ENCODE assay signal across 10 mouse cellular contexts in the genomic region with DNA sequence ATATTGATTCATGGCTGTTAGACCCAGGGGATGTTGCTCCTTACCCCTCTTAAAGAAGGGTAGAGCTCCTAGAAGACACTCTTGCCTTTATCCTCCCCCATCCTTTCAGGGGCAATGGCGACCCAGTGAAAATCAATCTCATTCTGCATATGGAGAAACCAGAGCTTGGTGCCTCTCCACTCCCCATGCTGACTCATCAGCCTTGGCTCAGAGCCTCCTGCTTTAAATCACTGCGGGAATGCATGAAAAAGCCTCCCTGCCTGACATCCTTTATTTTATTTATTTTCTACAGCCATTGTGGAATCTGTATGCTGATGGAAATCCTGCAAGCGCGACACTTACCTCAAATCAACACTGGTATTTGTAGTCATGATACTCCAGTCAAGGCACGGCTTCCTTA.
DNase-seq lines count a peak whose midpoint lies in the region; ATAC-seq and TF ChIP-seq lines count a peak whose summit lies in the region.
"Had no signal": no experiment of that assay in that cellular context is flagged by ENCODE, and none has a peak within 500 bp of the region (broad histone marks: within the 10 kb centered on the region; RNA-seq: fewer than 3 reads in every experiment).

No protein-coding gene starts in this region.

- no peaks in the 10 kb centered on the region for H3K27me3 ChIP-seq in hindbrain, embryonic 15.5 days
- H3K27me3 ChIP-seq in neural tube, embryonic 15.5 days (replicated peaks), result no peaks in the 10 kb centered on the region
- H3K27me3 ChIP-seq: limb, embryonic 12.5 days; Patski had no signal

- no peaks in the 10 kb centered on the region for H3K36me3 ChIP-seq in hindbrain, embryonic 15.5 days
- H3K36me3 ChIP-seq in neural tube, embryonic 15.5 days, result no peaks in the 10 kb centered on the region
- H3K36me3 ChIP-seq: limb, embryonic 12.5 days had no signal

- H3K9me3 ChIP-seq in hindbrain, embryonic 15.5 days, result no peaks in the 10 kb centered on the region
- no peaks in the 10 kb centered on the region for H3K9me3 ChIP-seq in neural tube, embryonic 15.5 days (replicated peaks)
- H3K9me3 ChIP-seq: limb, embryonic 12.5 days had no signal

- peaks cover 37% of the 10 kb centered on the region for H3K4me1 ChIP-seq in hindbrain, embryonic 15.5 days (replicated peaks)
- H3K4me1 ChIP-seq in neural tube, embryonic 15.5 days, result peaks cover 35% of the 10 kb centered on the region

- DNase-seq in layer of hippocampus, adult 18-20 months (ENCODE audit: low spot score in 2 of 2), result peak; percentile 35 to 42
- no peak for DNase-seq in layer of hippocampus, postnatal 25 days (ENCODE audit: extremely low spot score in 1 of 2, low spot score in 1 of 2)
- DNase-seq in brain, embryonic 14.5 days (ENCODE audit: low read depth), result peak; percentile 82
- no peak for DNase-seq in lung, postnatal 14 days
- DNase-seq in testis, postnatal 10 days (ENCODE audit: low spot score), result no peak
- no peak for DNase-seq in heart, postnatal 25 days (ENCODE audit: low spot score)

- H3K4me3 ChIP-seq in hindbrain, embryonic 15.5 days, result no peak overlapping the region
- no peak overlapping the region for H3K4me3 ChIP-seq in neural tube, embryonic 15.5 days (replicated peaks)
- H3K4me3 ChIP-seq: limb, embryonic 12.5 days had no signal

- intact Hi-C loops in heart, postnatal 25 days (cut with DNase I), result no loop called here

- 0 out of 2 replicates have a peak, but pooled peaks have one; percentile 9 for ATAC-seq in hindbrain, embryonic 15.5 days (ENCODE audit: low FRiP score, low read depth)
- ATAC-seq in neural tube, embryonic 15.5 days (ENCODE audit: low FRiP score), result peak; percentile 32; the same call in 1 of the 2 replicates
- ATAC-seq: Patski had no signal

- no peak overlapping the region for H3K4me2 ChIP-seq in hindbrain, embryonic 15.5 days
- H3K4me2 ChIP-seq in neural tube, embryonic 15.5 days, result no peak overlapping the region
- H3K4me2 ChIP-seq: limb, embryonic 12.5 days had no signal

- TF ChIP-seq CTCF in brain, embryonic 14.5 days (IDR thresholded peaks at IDR 0.05; ENCODE audit: borderline replicate concordance, extremely low read depth, insufficient read depth, insufficient read length), result no peak

- TF ChIP-seq POLR2A in brain, embryonic 14.5 days (IDR thresholded peaks at IDR 0.05; ENCODE audit: borderline replicate concordance, extremely low read depth, insufficient read depth, insufficient read length, poor library complexity, severe bottlenecking), result no peak

- H3K27ac ChIP-seq in hindbrain, embryonic 15.5 days (replicated peaks), result peak overlapping the region; percentile 76
- H3K27ac ChIP-seq in neural tube, embryonic 15.5 days (replicated peaks), result peak overlapping the region; percentile 71; the same call in 1 of the 2 replicates
- H3K27ac ChIP-seq: limb, embryonic 12.5 days had no signal

- WGBS in hindbrain, embryonic 15.5 days, result 26% methylated on average over 5 of the region's 5 CpGs
- 17% methylated on average over 5 of the region's 5 CpGs for WGBS in neural tube, embryonic 15.5 days

- no peak overlapping the region for H3K9ac ChIP-seq in hindbrain, embryonic 15.5 days
- no peak overlapping the region for H3K9ac ChIP-seq in neural tube, embryonic 15.5 days (replicated peaks)
- H3K9ac ChIP-seq: limb, embryonic 12.5 days had no signal

Comparison
In these comparisons a context has a peak if more than half of its experiments do, and no peak if none do; other contexts are left out.
1. DNase-seq: peak in layer of hippocampus, adult 18-20 months (2 of 2) and brain, embryonic 14.5 days (single experiment); none in layer of hippocampus, postnatal 25 days (0 of 2), lung, postnatal 14 days (single experiment), testis, postnatal 10 days (single experiment) and heart, postnatal 25 days (single experiment).